Mouse (Mus musculus): ENCODE data around the gene Serinc5.

Serinc5 gene

GRCm38 (mm10) chr13:92613094-92613493 is 2.2 kb downstream of the Serinc5 start:
- no peak for DNase-seq (ENCODE audit: low spot score in 2 of 2)

DNA sequence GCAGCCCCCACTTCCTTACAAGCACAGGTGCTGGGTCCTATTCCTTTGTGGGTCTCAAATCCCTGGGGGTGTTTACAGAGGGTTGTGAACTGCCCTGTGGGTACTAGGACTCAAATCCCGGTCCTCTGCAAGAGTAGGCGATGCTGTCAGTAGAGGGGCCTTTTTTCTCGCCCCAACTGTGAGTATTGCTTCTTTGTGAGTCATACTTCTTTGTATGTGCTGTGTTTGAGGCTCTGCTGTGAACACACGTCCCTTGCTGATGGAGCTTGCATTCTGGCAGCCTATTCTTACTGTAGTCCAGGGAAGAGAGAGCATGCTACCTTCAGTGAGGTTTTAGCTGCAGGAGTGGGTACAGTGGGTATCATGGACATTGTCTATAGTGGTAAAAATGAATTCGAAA is 4.3 kb downstream of the Serinc5 start:
- no peak for DNase-seq (ENCODE audit: low spot score in 2 of 2)

GRCm38 (mm10) chr13:92616459-92616858 is 5.6 kb downstream of the Serinc5 start:
- no peak for DNase-seq (ENCODE audit: low spot score in 2 of 2)

- no peak for DNase-seq (ENCODE audit: low spot score in 2 of 2)
These were observed 15.3 kb downstream of the Serinc5 start for GRCm38 (mm10) chr13:92626196-92626595.

DNA sequence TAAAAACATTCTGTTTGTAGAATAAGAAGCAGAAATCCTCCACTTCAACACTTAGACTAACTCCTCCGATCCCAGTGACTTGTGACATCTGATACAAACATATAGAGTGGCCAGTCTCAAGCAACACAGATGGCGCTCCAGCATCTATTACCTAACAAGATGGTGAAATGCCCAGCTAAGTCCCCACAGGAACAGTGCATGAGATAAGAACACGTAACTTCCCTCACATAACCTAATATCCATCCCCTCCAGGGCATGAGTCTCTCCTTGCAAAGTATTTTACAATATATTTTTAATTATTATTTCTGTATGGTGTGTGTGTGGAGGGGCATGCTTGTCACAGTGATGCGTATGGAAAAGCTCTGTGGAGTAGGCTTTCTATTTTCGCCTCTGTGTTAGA is 15.8 kb downstream of the Serinc5 start:
- no peak for DNase-seq (ENCODE audit: low spot score in 2 of 2)

- DNase-seq (ENCODE audit: low spot score in 2 of 2): no peak
These were observed 18.6 kb downstream of the Serinc5 start for GRCm38 (mm10) chr13:92629509-92629908.

DNA sequence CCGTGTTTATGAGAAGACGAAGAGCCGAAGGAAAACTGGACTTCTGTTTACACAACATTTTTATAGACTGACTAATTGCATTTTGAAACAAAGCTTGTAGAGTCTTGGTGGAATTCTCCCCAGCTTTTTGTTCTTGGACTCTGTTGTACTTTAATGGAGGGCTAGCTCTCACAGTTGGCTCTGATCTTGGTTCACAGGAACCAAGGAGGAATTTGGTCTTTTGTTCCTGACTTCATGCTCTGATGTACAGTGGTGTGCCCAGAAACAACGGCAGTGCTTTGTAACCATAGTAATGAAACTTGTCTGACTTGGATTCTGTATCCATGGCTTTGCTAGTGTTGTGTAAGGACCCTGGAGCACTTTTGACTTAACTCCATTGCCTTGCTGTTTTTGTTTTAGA is 20.6 kb downstream of the Serinc5 start:
- DNase-seq (ENCODE audit: low spot score in 2 of 2): no peak

- no peak for DNase-seq (ENCODE audit: low spot score in 2 of 2)
These were observed 21.7 kb downstream of the Serinc5 start for GRCm38 (mm10) chr13:92632550-92632949.

DNA sequence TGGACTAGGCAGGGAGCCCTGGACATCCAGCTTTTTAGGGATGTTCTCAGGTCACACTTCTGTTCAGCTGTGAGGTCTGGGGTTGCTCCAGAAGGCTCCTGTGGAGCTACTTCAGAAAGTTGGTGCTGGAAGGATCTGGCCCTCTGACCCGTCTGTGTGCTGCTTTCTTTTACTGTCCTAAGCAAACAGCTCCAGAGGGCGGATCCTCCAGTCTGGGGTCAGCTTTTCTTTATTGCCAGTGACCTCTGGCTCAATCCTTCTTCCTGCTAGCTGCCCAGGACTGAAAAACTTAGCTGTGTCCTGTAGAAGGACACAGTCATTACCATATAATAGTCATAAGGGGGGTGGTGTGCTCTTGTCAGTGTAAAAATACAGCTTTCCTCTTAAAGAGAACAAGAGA is 24.1 kb downstream of the Serinc5 start:
- DNase-seq (ENCODE audit: low spot score in 2 of 2): no peak

GRCm38 (mm10) chr13:92636226-92636909 is 25.5 kb downstream of the Serinc5 start:
- no peak for DNase-seq (ENCODE audit: low spot score in 2 of 2)

DNA sequence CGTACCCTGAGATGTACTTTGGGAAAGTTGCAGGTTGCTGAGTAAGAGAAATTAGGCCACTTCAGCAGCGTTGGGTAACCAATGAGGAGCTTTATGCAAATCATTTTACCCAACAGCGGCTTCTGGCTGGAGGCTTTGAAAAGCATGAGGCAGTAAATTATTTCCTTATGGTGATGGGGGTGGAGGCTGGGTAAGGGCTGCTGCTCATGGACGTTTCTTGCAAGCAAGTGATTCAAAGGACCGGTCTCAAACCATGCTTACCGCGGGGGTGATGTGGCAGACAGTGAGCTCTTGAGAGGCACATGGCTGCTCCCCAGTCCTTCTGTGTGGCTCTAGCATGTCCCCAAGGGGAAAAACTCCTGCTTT is 26.0 kb downstream of the Serinc5 start:
- peak; percentile 45 to 63 for DNase-seq (ENCODE audit: low spot score in 2 of 2)

DNA sequence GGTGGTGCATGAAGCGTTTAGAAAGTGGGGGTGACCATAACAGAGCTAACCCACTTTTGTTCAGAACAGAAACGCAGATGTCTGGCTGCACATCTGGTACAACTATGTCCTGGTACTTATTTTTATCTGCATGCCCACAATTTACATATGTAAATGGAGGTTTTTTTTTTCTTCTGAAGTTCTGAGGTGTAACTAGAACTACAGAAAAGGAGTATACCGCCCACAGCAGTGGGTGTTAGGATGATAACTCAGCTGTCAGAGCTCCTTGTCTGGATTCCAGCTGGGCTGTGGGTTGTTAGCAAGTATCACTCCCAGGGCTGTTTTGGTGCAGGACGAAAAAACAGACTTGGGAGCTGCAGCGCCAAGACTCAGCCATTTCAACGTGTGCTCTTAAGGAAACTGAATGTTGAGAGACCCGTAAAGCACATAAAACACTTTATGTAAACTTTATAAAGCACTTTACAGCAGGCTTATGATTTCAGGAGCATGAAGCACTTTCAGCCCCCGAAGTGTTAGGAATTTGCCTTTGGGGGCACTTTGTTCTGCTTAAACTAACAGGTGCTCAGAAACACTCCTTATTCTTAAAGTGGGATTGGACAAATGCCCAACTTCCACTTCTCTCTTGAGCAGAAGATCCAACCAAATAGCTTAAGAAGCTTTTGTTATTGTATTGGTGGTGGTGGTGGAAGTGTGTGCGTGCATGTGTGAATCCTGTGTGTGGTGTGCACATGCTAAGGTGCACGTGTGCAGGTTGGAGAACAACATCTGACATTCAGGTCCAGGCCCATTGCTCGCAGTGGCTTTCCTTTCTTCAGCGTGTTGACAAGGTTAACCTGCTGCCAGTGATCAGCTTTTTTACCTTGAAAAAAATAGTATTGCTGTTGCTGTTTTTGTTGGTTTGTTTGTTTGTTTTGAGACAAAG is 28.5 kb downstream of the Serinc5 start:
- DNase-seq (ENCODE audit: low spot score in 2 of 2): peak in 1 of 2 experiments; percentile 69

GRCm38 (mm10) chr13:92644199-92644598 is 33.3 kb downstream of the Serinc5 start:
- no peak for DNase-seq (ENCODE audit: low spot score in 2 of 2)

GRCm38 (mm10) chr13:92644753-92645152 is 33.9 kb downstream of the Serinc5 start:
- DNase-seq (ENCODE audit: low spot score in 2 of 2): no peak

- DNase-seq (ENCODE audit: low spot score in 2 of 2): no peak
These were observed 36.8 kb downstream of the Serinc5 start for GRCm38 (mm10) chr13:92647695-92648094.

- DNase-seq (ENCODE audit: low spot score in 2 of 2): no peak
These were observed 38.2 kb downstream of the Serinc5 start for GRCm38 (mm10) chr13:92649111-92649510.

GRCm38 (mm10) chr13:92650956-92651355 is 40.1 kb downstream of the Serinc5 start:
- no peak for DNase-seq (ENCODE audit: low spot score in 2 of 2)

- DNase-seq (ENCODE audit: low spot score in 2 of 2): no peak
These were observed 41.6 kb downstream of the Serinc5 start for GRCm38 (mm10) chr13:92652498-92652897.

DNA sequence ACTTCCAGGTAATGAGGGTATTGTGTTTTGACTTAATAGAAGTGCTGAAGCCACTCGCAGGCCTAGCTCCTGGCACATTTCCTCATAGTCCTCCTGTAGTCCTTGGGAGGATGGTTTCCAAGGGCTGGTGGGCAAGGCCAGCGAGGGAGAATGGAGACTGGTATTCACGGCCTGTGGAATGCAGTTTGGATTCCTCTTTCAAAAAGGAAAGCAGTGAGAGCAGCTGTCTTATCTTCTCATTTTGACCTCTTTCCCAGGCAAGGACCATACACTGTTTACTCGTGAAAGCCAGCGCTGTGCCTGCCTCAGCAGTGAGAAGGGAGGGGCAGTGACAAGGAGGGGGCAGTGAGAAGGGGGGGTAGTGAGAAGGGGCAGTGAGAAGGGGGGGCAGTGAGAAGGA is 42.4 kb downstream of the Serinc5 start:
- no peak for DNase-seq (ENCODE audit: low spot score in 2 of 2)

GRCm38 (mm10) chr13:92656815-92657513 is 46.1 kb downstream of the Serinc5 start:
- no peak for DNase-seq (ENCODE audit: low spot score in 2 of 2)

DNA sequence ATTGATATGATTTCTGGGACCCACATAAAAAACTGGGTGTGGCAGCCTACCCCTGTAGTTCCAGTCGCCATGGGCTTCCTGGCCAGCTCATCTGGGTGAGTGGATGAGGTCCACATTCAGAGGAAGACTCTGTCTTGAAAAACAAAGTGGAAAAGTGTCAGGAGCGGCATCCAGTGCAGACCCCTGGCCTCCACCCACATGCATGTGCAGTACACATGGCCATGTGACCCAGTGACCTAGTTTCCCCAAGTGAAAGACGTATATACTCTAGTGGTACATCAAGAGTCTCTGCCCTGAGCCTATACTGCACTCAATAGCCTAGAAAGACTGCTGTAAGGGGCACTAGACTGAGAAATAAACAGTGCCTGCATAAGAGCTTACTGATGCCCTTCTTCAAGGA is 48.7 kb downstream of the Serinc5 start:
- DNase-seq (ENCODE audit: low spot score in 2 of 2): no peak

GRCm38 (mm10) chr13:92662555-92663286 is 51.8 kb downstream of the Serinc5 start:
- no peak for DNase-seq (ENCODE audit: low spot score in 2 of 2)
